Mouse (Mus musculus) C2C12 (cell line): ENCODE measurements around the gene Cnpy1. TPM values are rescaled to one million over a fixed set of nuclear protein-coding genes. Genes with fewer than 3 reads are reported as not detected.

Experiments
- H3K27me3 ChIP-seq: one replicate; pipeline ENCODE4 v1.6.1; 2011; ENCODE audit not compliant: control insufficient read depth, insufficient read depth, insufficient read length
- H3K36me3 ChIP-seq: one replicate; pipeline ENCODE4 v1.6.1; 2011; ENCODE audit not compliant: control insufficient read depth, insufficient read depth
- H3K4me3 ChIP-seq: one replicate; pipeline ENCODE4 v1.5.1; 2011; ENCODE audit warnings: mild to moderate bottlenecking, control low read depth; ENCODE audit not compliant: poor library complexity, insufficient read depth, severe bottlenecking
- H3K79me2 ChIP-seq: one replicate; pipeline ENCODE4 v1.6.1; 2011; ENCODE audit not compliant: control insufficient read depth, insufficient read depth
- H3K79me3 ChIP-seq: one replicate; pipeline ENCODE4 v1.6.1; 2011; ENCODE audit warnings: low read depth, control low read depth
- H3ac ChIP-seq: one replicate; pipeline ENCODE3; 2011; ENCODE audit warnings: low read depth; ENCODE audit not compliant: control insufficient read depth, insufficient read length
- CEBPB ChIP-seq: IDR thresholded peaks from one replicate; pipeline ENCODE4 v1.6.1; 2011; ENCODE audit warnings: low read depth, mild to moderate bottlenecking, control low read depth, moderate library complexity
- CTCF ChIP-seq: IDR thresholded peaks from one replicate; pipeline ENCODE4 v1.5.1; 2011; ENCODE audit not compliant: control insufficient read depth, insufficient read depth, insufficient read length
- FOSL1 ChIP-seq: IDR thresholded peaks from one replicate; pipeline ENCODE4 v1.8.0; 2011; ENCODE audit warnings: mild to moderate bottlenecking, low read length; ENCODE audit not compliant: poor library complexity, insufficient read depth, severe bottlenecking
- MAX ChIP-seq: IDR thresholded peaks from one replicate; pipeline ENCODE4 v1.6.1; 2011; ENCODE audit warnings: mild to moderate bottlenecking, control low read depth
- MYOD1 ChIP-seq: IDR thresholded peaks from one replicate; pipeline ENCODE4 v1.6.1; 2011; ENCODE audit warnings: low read depth; ENCODE audit not compliant: control insufficient read depth, insufficient read length
- MYOG ChIP-seq: IDR thresholded peaks from one replicate; pipeline ENCODE4 v1.6.1; 2011; ENCODE audit not compliant: control insufficient read depth, insufficient read length; ENCODE audit errors: extremely low read depth
- USF1 ChIP-seq: IDR thresholded peaks from one replicate; pipeline ENCODE4 v1.6.1; 2011; ENCODE audit warnings: low read depth, mild to moderate bottlenecking, control low read depth, moderate library complexity
- polyA plus RNA-seq: library from polyadenylated mRNA; unstranded; fragments of >200 nt; fragmentation: generic; extraction: Trizol; gene quantifications from one replicate; pipeline ENCODE4 v1.2.1, GENCODE M21; 2012; ENCODE audit warnings: missing spikeins

Cnpy1 gene
- polyA plus RNA-seq, 1 experiment: not detected

DNA sequence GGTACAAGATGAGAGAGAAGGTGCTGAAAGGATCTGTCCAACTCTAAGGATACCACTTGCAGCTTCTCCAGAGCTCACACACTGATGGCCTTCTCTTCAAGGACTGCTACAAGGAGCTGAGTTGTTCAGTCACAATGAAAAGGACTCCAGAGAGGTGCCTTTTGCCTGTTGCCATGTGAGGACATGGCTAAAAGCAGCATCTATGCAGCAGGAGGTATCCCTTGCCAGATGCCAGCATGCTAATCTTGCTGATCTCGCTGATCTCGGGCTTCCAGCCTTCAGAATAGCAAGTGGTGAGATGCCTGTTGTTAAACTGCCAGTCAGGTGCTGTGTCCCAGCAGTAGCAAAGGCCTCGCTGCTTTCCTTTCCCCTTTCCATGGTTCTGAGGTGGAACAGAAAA lies 43.5 kb upstream of the Cnpy1 start:
- H3K36me3 ChIP-seq: no peaks in the 10 kb centered on the region
- H3K4me3 ChIP-seq: no peak overlapping the region
- TF ChIP-seq MYOD1 (no peak), FOSL1 (no peak), CTCF (no peak), MAX (no peak), MYOG (no peak), CEBPB (no peak)
- H3ac ChIP-seq: no peak overlapping the region
- H3K79me3 ChIP-seq: no peaks in the 10 kb centered on the region
- peaks cover 19% of the 10 kb centered on the region for H3K27me3 ChIP-seq
- no peaks in the 10 kb centered on the region for H3K79me2 ChIP-seq

DNA sequence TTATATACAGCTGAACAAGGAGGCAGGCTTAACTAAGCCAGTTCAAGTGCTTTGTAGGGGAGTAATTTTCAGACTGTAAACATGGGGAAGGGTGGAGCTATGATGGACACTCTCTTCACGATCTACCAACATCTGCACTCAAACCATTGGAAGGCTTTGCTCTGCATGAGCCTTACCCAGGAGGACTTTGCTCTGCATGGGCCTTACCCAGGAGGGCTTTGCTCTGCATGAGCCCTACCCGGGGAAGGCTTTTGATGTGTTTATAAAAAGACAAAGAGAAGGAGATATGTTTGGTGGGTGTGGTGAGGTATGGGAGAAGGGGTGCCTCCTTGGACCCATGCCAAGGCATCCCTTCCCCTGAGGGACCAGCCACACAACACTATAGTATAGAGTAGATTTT lies 31.7 kb upstream of the Cnpy1 start:
- Histone ChIP-seq H3K4me3 (no peak overlapping the region), H3K27me3 (peaks cover 7% of the 10 kb centered on the region), H3K36me3 (no peaks in the 10 kb centered on the region), H3K79me2 (no peaks in the 10 kb centered on the region), H3ac (no peak overlapping the region), H3K79me3 (no peaks in the 10 kb centered on the region)
- TF ChIP-seq MAX (no peak), MYOG (no peak), CTCF (no peak), MYOD1 (no peak), FOSL1 (no peak), USF1 (no peak), CEBPB (no peak)

DNA sequence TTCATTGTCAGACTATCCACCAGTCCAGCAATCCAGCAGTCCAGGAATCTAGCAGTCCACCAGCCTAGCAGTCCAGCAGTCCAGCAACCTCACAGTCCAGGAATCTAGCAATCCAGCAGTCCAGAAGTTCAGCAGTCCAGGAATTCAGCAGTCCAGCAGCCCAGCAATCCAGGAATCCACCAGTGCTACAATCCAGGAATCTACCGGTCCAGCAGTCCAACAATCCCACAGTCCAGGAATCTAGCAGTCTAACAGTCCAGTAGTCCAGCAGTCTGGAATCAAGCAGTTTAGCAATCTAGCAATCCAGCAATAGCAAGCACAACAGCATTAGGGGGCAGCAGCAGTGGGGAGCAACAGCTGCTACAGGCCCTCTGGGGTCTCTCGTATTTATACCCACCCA lies 27.2 kb upstream of the Cnpy1 start:
- no peaks in the 10 kb centered on the region for H3K79me3 ChIP-seq
- H3ac ChIP-seq: no peak overlapping the region

DNA sequence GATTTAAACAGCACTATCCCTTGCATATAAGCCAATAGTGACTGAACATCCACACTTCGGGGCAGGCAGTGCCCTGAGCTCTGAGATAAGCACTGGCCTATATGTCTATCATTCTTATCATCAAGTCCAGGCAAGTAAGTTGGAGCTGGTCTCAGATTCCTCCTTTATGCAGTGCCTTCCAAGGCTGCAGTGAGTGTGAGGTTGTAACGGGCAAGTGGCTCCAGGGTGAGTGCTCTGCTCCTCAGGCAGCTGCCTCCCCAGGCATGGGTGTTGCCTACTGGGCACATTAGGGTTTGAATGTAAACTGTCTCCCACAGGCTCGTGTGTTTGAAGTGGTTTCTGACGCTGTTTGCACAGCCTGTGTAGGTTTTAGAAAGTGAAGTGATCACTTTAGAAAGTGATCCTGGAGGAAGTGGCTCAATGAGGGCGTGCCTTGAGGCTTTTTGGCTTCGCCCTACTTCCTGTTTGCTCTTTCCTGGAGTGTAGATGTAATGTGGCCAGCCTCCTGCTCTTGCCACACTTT lies 23.9 kb upstream of the Cnpy1 start:
- H3K79me2 ChIP-seq: no peaks in the 10 kb centered on the region
- TF ChIP-seq CEBPB (no peak), USF1 (no peak), MYOD1 (no peak), FOSL1 (no peak), MYOG (no peak), CTCF (no peak), MAX (no peak)

More for the DNA sequence above, 27.2 kb upstream of the Cnpy1 start:
- peaks cover 7% of the 10 kb centered on the region for H3K27me3 ChIP-seq
- no peak overlapping the region for H3K4me3 ChIP-seq
- H3K79me2 ChIP-seq: no peaks in the 10 kb centered on the region
- TF ChIP-seq CTCF (no peak), USF1 (no peak), MAX (no peak), CEBPB (no peak)
- H3K36me3 ChIP-seq: no peaks in the 10 kb centered on the region

DNA sequence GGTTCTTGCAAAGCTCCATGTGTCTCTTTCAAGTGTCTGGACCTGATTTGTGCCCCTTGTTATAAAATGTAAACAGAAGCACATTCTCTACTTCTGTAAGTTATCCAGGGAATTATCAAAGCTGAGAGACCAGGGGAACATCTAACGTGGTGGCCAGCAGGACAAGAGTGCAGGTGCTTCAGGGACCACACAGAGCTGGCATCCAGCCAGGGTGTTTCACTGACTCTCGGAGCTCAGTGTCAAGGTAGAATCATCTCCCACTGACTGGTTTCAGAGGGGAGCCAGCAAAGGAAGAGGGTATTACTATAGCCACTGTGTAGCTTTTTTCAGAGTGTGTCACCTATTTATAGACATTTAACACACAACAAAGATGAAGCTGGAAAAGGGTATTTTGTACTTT lies 22.0 kb upstream of the Cnpy1 start:
- no peaks in the 10 kb centered on the region for H3K36me3 ChIP-seq
- no peak for TF ChIP-seq USF1
- TF ChIP-seq MAX: no peak
- TF ChIP-seq MYOG: no peak
- no peak for TF ChIP-seq FOSL1
- no peak for TF ChIP-seq CEBPB
- TF ChIP-seq MYOD1: no peak
- no peak for TF ChIP-seq CTCF
- H3K79me2 ChIP-seq: no peaks in the 10 kb centered on the region
- H3K27me3 ChIP-seq: no peaks in the 10 kb centered on the region
- no peaks in the 10 kb centered on the region for H3K79me3 ChIP-seq
- no peak overlapping the region for H3K4me3 ChIP-seq
- no peak overlapping the region for H3ac ChIP-seq

More for the DNA sequence above, 23.9 kb upstream of the Cnpy1 start:
- Histone ChIP-seq H3K79me3 (no peaks in the 10 kb centered on the region), H3K36me3 (no peaks in the 10 kb centered on the region), H3ac (no peak overlapping the region), H3K27me3 (no peaks in the 10 kb centered on the region), H3K4me3 (no peak overlapping the region)

DNA sequence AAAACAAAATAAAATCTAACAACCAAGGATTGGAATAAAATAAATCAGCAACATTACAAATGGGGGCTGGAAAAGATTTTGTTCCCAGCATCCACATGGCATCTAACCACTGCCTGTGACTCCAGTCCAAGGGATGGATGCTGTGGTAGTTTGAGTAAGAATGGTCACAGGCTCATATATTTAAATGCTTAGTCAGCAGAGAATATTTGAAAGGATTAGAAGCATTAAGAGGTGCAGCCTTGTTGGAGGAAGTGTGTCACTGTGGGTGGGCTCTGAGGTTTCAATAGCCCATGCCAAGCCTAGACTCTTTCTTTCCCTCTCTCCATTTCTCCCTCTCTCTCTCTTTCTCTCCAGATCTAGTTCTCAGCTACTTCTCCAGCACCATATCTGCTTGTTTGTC lies 20.0 kb upstream of the Cnpy1 start:
- peaks cover 3% of the 10 kb centered on the region for H3K27me3 ChIP-seq
- H3K79me3 ChIP-seq: no peaks in the 10 kb centered on the region
- H3ac ChIP-seq: no peak overlapping the region
- TF ChIP-seq CTCF (no peak), USF1 (no peak), MYOG (no peak), MYOD1 (no peak), FOSL1 (no peak), MAX (no peak), CEBPB (no peak)
- H3K36me3 ChIP-seq: no peaks in the 10 kb centered on the region
- no peak overlapping the region for H3K4me3 ChIP-seq
- H3K79me2 ChIP-seq: no peaks in the 10 kb centered on the region
